In the genomic region with DNA sequence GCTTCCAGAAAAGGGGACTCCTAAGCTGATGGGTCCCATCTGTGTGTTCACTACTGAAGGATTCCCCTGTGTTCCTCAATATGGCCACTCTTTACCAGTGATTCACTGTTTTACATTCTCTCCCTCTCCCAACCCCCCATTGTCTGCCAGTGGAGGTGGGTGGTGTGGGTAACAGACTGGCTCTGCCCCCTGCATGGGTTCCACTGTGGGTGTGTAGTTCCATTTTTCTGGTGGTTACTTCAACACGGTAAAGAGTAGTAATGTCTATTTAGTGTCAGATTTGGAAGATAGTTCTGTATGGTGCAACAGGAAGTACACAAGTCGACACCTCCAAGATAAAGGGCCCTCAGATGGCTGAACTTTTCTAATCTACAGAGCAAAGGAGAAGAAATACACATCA, we compare ENCODE assay signal across 39 mouse cellular contexts. TPM values are rescaled to one million over a fixed set of nuclear protein-coding genes. Genes with fewer than 3 reads are reported as not detected.
DNase-seq lines count a peak whose midpoint lies in the region; ATAC-seq and TF ChIP-seq lines count a peak whose summit lies in the region.
"Had no signal": no experiment of that assay in that cellular context is flagged by ENCODE, and none has a peak within 500 bp of the region (broad histone marks: within the 10 kb centered on the region; RNA-seq: fewer than 3 reads in every experiment).

No protein-coding gene starts in this region.

- no peak overlapping the region for H3K4me2 ChIP-seq in hindbrain, embryonic 13.5 days
- H3K4me2 ChIP-seq: embryonic facial prominence, embryonic 13.5 days; heart, embryonic 11.5 days; hindbrain, embryonic 12.5 days; kidney, embryonic 15.5 days; liver, embryonic 12.5 days; midbrain, embryonic 15.5 days; neural tube, embryonic 12.5 days had no signal

- H3K79me2 ChIP-seq in macrophage (ENCODE audit: inconsistent target) = no peaks in the 10 kb centered on the region

- no peak for DNase-seq in thymus, adult 2 months
- no peak for DNase-seq in thymus, postnatal 0 days (ENCODE audit: low spot score)
- peak; percentile 19 for DNase-seq in T-cell, adult 2 months (ENCODE audit: low spot score)
- peak; percentile 24 for DNase-seq in thymus, postnatal 4 days
- DNase-seq in lung, adult 18-20 months = no peak
- DNase-seq: adrenal gland, adult 2 months; cerebellum, adult 11 months; cerebellum, adult 9-10 months; gastrocnemius, postnatal 10 days; heart, postnatal 36 days; kidney, postnatal 36 days; left cerebral cortex, postnatal 4 days; liver, postnatal 0 days; lung, postnatal 4 days; right cerebral cortex, adult 18-20 months; spleen, adult 18-20 months had no signal

- ATAC-seq in hindbrain, embryonic 13.5 days (ENCODE audit: low FRiP score) = no peak
- ATAC-seq: activated CD4-positive, CD25-positive, alpha-beta regulatory T cell, adult 4 months; CD4-positive, CD25-positive, alpha-beta regulatory T cell, adult 4 months; forebrain, embryonic 16.5 days; intestine, embryonic 16.5 days; liver, embryonic 12.5 days; lung, postnatal 0 days; midbrain, embryonic 15.5 days had no signal

- H3K4me3 ChIP-seq in thymus, adult 2 months (ENCODE audit: control insufficient read depth, insufficient read depth, low read length) = no peak overlapping the region
- H3K4me3 ChIP-seq in macrophage (ENCODE audit: inconsistent target) = no peak overlapping the region
- H3K4me3 ChIP-seq in hindbrain, embryonic 13.5 days = no peak overlapping the region
- H3K4me3 ChIP-seq: embryonic facial prominence, embryonic 13.5 days; forebrain, embryonic 10.5 days; hindbrain, embryonic 12.5 days; kidney, embryonic 15.5 days; layer of hippocampus, adult 2 months; liver, embryonic 12.5 days; midbrain, embryonic 15.5 days; neural tube, embryonic 12.5 days had no signal

- H3K27ac ChIP-seq in thymus, adult 2 months (ENCODE audit: control insufficient read depth, insufficient read depth, low read length) = peak overlapping the region; percentile 75
- H3K27ac ChIP-seq in macrophage = peak overlapping the region; percentile 97
- no peak overlapping the region for H3K27ac ChIP-seq in hindbrain, embryonic 13.5 days
- H3K27ac ChIP-seq: embryonic facial prominence, embryonic 13.5 days; forebrain, embryonic 10.5 days; hindbrain, embryonic 12.5 days; kidney, embryonic 15.5 days; layer of hippocampus, adult 2 months; liver, embryonic 12.5 days; midbrain, embryonic 15.5 days; neural tube, embryonic 12.5 days; stomach, postnatal 0 days had no signal

- H3K36me3 ChIP-seq in thymus, adult 2 months (ENCODE audit: control insufficient read depth, insufficient read depth, low read length) = no peaks in the 10 kb centered on the region
- no peaks in the 10 kb centered on the region for H3K36me3 ChIP-seq in macrophage (ENCODE audit: inconsistent target)
- no peaks in the 10 kb centered on the region for H3K36me3 ChIP-seq in hindbrain, embryonic 13.5 days
- H3K36me3 ChIP-seq: embryonic facial prominence, embryonic 13.5 days; forebrain, embryonic 10.5 days; hindbrain, embryonic 12.5 days; kidney, embryonic 15.5 days; liver, embryonic 12.5 days; midbrain, embryonic 15.5 days; neural tube, embryonic 12.5 days had no signal

- H3K27me3 ChIP-seq in thymus, adult 2 months (ENCODE audit: control insufficient read depth, insufficient read depth, low read length) = no peaks in the 10 kb centered on the region
- no peaks in the 10 kb centered on the region for H3K27me3 ChIP-seq in hindbrain, embryonic 13.5 days
- H3K27me3 ChIP-seq: embryonic facial prominence, embryonic 13.5 days; hindbrain, embryonic 12.5 days; kidney, embryonic 15.5 days; liver, embryonic 12.5 days; midbrain, embryonic 15.5 days; neural tube, embryonic 12.5 days had no signal

- TF ChIP-seq CTCF in thymus, adult 2 months (IDR thresholded peaks at IDR 0.05; ENCODE audit: borderline replicate concordance, control insufficient read depth, extremely low read depth, insufficient read depth, low read length, poor library complexity) = no peak

- no peak for TF ChIP-seq POLR2A in thymus, adult 2 months (IDR thresholded peaks at IDR 0.05; ENCODE audit: control insufficient read depth, extremely low read depth, insufficient read depth, low read length, poor library complexity)

- peaks cover 15% of the 10 kb centered on the region for H3K4me1 ChIP-seq in thymus, adult 2 months (replicated peaks; ENCODE audit: control insufficient read depth, insufficient read depth, low read length)
- H3K4me1 ChIP-seq in hindbrain, embryonic 13.5 days (replicated peaks) = no peaks in the 10 kb centered on the region
- H3K4me1 ChIP-seq: embryonic facial prominence, embryonic 13.5 days; forebrain, embryonic 10.5 days; kidney, embryonic 15.5 days; liver, embryonic 12.5 days; midbrain, embryonic 15.5 days; neural tube, embryonic 12.5 days had no signal

- no peaks in the 10 kb centered on the region for H3K9me3 ChIP-seq in hindbrain, embryonic 13.5 days
- H3K9me3 ChIP-seq: embryonic facial prominence, embryonic 13.5 days; hindbrain, embryonic 12.5 days; kidney, embryonic 15.5 days; liver, embryonic 12.5 days; midbrain, embryonic 15.5 days; neural tube, embryonic 12.5 days had no signal

- WGBS in thymus, adult 2 months = 4% methylated on average over 2 of the region's 2 CpGs
- WGBS in macrophage (ENCODE audit: missing documents) = 12% methylated on average over 2 of the region's 2 CpGs
- WGBS in hindbrain, embryonic 13.5 days = 86% methylated on average over 2 of the region's 2 CpGs

- H3K9ac ChIP-seq in hindbrain, embryonic 13.5 days = no peak overlapping the region
- H3K9ac ChIP-seq: embryonic facial prominence, embryonic 13.5 days; hindbrain, embryonic 12.5 days; kidney, embryonic 15.5 days; liver, embryonic 12.5 days; liver, postnatal 0 days; midbrain, embryonic 15.5 days; neural tube, embryonic 12.5 days had no signal

RNA-seq across cellular contexts. Expression of gene Rpl9-ps1, which starts 4.2 kb away (rescaled TPM):
- not detected in 2 replicates for polyA plus RNA-seq in thymus, adult 2 months (2012; rRNA removed)
- not detected in 2 replicates for polyA plus RNA-seq in thymus, postnatal 0 days (2015; fragmentation: Nextera tagmentation; extraction: Ambion mirVana)
- total RNA-seq in macrophage (2018; cell fraction: chromatin; rRNA removed) = 1 to 10 TPM in 8 of 26 experiments, not detected in 18; 1.8 to 4.2 (median 2.2) TPM
- total RNA-seq in macrophage (2018; cell fraction: cytosol; rRNA removed) = under 1 TPM in 3 of 26 experiments, not detected in 23; 0.29 to 0.41 (median 0.33) TPM
- total RNA-seq in macrophage (2018; cell fraction: nucleus; rRNA removed) = 1 to 10 TPM in 13 of 26 experiments, not detected in 13; 1.2 to 5.7 (median 2.4) TPM
- not detected in 3 replicates for polyA plus RNA-seq in macrophage (2018)
- not detected in 2 replicates for polyA plus RNA-seq in hindbrain, embryonic 13.5 days (2015; fragmentation: Nextera tagmentation; extraction: Ambion mirVana)
- total RNA-seq: adrenal gland, adult 2 months; adrenal gland, postnatal 4 days; gastrocnemius, postnatal 10 days; heart, postnatal 36 days; layer of hippocampus, adult 2 months; layer of hippocampus, postnatal 25 days; left cerebral cortex, adult 8-10 months; left cerebral cortex, postnatal 4 days had no signal
- polyA plus RNA-seq: adrenal gland, adult 2 months; CD4-positive, CD25-positive, alpha-beta regulatory T cell, adult 4 months; embryonic facial prominence, embryonic 13.5 days; forebrain, embryonic 10.5 days; forebrain, embryonic 16.5 days; gonadal fat pad, adult 2 months; heart, embryonic 11.5 days; heart, embryonic 16.5 days; hindbrain, embryonic 12.5 days; intestine, embryonic 16.5 days; kidney, embryonic 15.5 days; limb, embryonic 14.5 days; liver, embryonic 12.5 days; liver, postnatal 0 days; lung, postnatal 0 days; midbrain, embryonic 15.5 days; neural tube, embryonic 12.5 days; stomach, postnatal 0 days had no signal

RNA-seq across cellular contexts. Expression of gene Ccl3, which starts 7.9 kb away (rescaled TPM):
- polyA plus RNA-seq in thymus, adult 2 months (2012; rRNA removed) = 3.6 and 10.2 TPM in 2 replicates
- 0.68 and 1.5 TPM in 2 replicates for polyA plus RNA-seq in thymus, postnatal 0 days (2015; fragmentation: Nextera tagmentation; extraction: Ambion mirVana)
- 100 to 1,000 TPM in 21 of 26 experiments, 10 to 100 TPM in 5; 68.7 to 743 (median 252) TPM for total RNA-seq in macrophage (2018; cell fraction: chromatin; rRNA removed)
- total RNA-seq in macrophage (2018; cell fraction: cytosol; rRNA removed) = 1,000 to 10,000 TPM in 14 of 26 experiments, 100 to 1,000 TPM in 12; 325 to 6,363 (median 1,124) TPM
- 1,000 to 10,000 TPM in 15 of 26 experiments, 100 to 1,000 TPM in 11; 331 to 4,588 (median 1,236) TPM for total RNA-seq in macrophage (2018; cell fraction: nucleus; rRNA removed)
- polyA plus RNA-seq in macrophage (2018) = 203 to 397 TPM (median 307 TPM) in 3 replicates
- polyA plus RNA-seq in hindbrain, embryonic 13.5 days (2015; fragmentation: Nextera tagmentation; extraction: Ambion mirVana) = 1.6 and 1.8 TPM in 2 replicates
- total RNA-seq: gastrocnemius, postnatal 10 days; heart, postnatal 36 days; layer of hippocampus, adult 2 months; layer of hippocampus, postnatal 25 days had no signal
- polyA plus RNA-seq: CD4-positive, CD25-positive, alpha-beta regulatory T cell, adult 4 months had no signal

RNA-seq across cellular contexts. Expression of gene Ccl4, which starts 21.2 kb away (rescaled TPM):
- 5.0 and 8.5 TPM in 2 replicates for polyA plus RNA-seq in thymus, adult 2 months (2012; rRNA removed)
- 3.0 and 3.2 TPM in 2 replicates for polyA plus RNA-seq in thymus, postnatal 0 days (2015; fragmentation: Nextera tagmentation; extraction: Ambion mirVana)
- 1,000 to 10,000 TPM in 4 of 26 experiments, 100 to 1,000 TPM in 21, 10 to 100 TPM in 1; 90.2 to 1,268 (median 418) TPM for total RNA-seq in macrophage (2018; cell fraction: chromatin; rRNA removed)
- 1,000 to 10,000 TPM in 13 of 26 experiments, 100 to 1,000 TPM in 13; 245 to 6,609 (median 1,184) TPM for total RNA-seq in macrophage (2018; cell fraction: cytosol; rRNA removed)
- 1,000 to 10,000 TPM in 16 of 26 experiments, 100 to 1,000 TPM in 10; 156 to 4,947 (median 1,739) TPM for total RNA-seq in macrophage (2018; cell fraction: nucleus; rRNA removed)
- 101 to 412 TPM (median 201 TPM) in 3 replicates for polyA plus RNA-seq in macrophage (2018)
- polyA plus RNA-seq in hindbrain, embryonic 13.5 days (2015; fragmentation: Nextera tagmentation; extraction: Ambion mirVana) = 0.53 and 0.71 TPM in 2 replicates
- total RNA-seq: gastrocnemius, postnatal 10 days; heart, postnatal 36 days; layer of hippocampus, adult 2 months; layer of hippocampus, postnatal 25 days; left cerebral cortex, postnatal 4 days had no signal
- polyA plus RNA-seq: forebrain, embryonic 16.5 days; midbrain, embryonic 15.5 days had no signal

RNA-seq across cellular contexts. Expression of gene Ccl6, which starts 48.3 kb away (rescaled TPM):
- 4.9 and 10.4 TPM in 2 replicates for polyA plus RNA-seq in thymus, adult 2 months (2012; rRNA removed)
- 12.1 and 13.7 TPM in 2 replicates for polyA plus RNA-seq in thymus, postnatal 0 days (2015; fragmentation: Nextera tagmentation; extraction: Ambion mirVana)
- 100 to 1,000 TPM in 5 of 26 experiments, 10 to 100 TPM in 21; 13.7 to 172 (median 40.9) TPM for total RNA-seq in macrophage (2018; cell fraction: chromatin; rRNA removed)
- 100 to 1,000 TPM; 122 to 667 (median 326) TPM for total RNA-seq in macrophage (2018; cell fraction: cytosol; rRNA removed)
- 100 to 1,000 TPM in 13 of 26 experiments, 10 to 100 TPM in 13; 47.6 to 271 (median 103) TPM for total RNA-seq in macrophage (2018; cell fraction: nucleus; rRNA removed)
- polyA plus RNA-seq in macrophage (2018) = 508 to 1,107 TPM (median 907 TPM) in 3 replicates
- polyA plus RNA-seq in hindbrain, embryonic 13.5 days (2015; fragmentation: Nextera tagmentation; extraction: Ambion mirVana) = 2.3 and 2.7 TPM in 2 replicates
- polyA plus RNA-seq: CD4-positive, CD25-positive, alpha-beta regulatory T cell, adult 4 months had no signal

Comparison
In these comparisons a context has a peak if more than half of its experiments do, and no peak if none do; other contexts are left out.
1. DNase-seq: peak in T-cell, adult 2 months (single experiment) and thymus, postnatal 4 days (single experiment); none in thymus, adult 2 months (single experiment), thymus, postnatal 0 days (single experiment) and lung, adult 18-20 months (0 of 2).
2. RNA of gene Ccl3, which starts 7.9 kb away (polyA plus RNA-seq): 203 to 397 TPM in macrophage; 3.6 to 10.2 TPM in thymus, adult 2 months, 1.6 to 1.8 TPM in hindbrain, embryonic 13.5 days and 0.68 to 1.5 TPM in thymus, postnatal 0 days; every median in the first group is over 10 times any median in the second.
3. RNA of gene Ccl4, which starts 21.2 kb away (polyA plus RNA-seq): 101 to 412 TPM in macrophage; 5.0 to 8.5 TPM in thymus, adult 2 months, 3.0 to 3.2 TPM in thymus, postnatal 0 days and 0.53 to 0.71 TPM in hindbrain, embryonic 13.5 days; every median in the first group is over 10 times any median in the second.